Mouse (Mus musculus): Measurements from ENCODE around the gene Olfr353. TPM values are rescaled to one million over a fixed set of nuclear protein-coding genes. Genes with fewer than 3 reads are reported as not detected.

Olfr353 gene
- not detected for polyA plus RNA-seq (2017; shearing (Covaris generic))

GRCm38 (mm10) chr2:36892836-36893235 lies at the start of gene Olfr353:
TSS of gene Olfr353 (minus strand) at chr2:36892936.

GRCm38 (mm10) chr2:36936821-36937220 lies 44.1 kb upstream of the Olfr353 start, which contains the start of gene Olfr356:
TSS of gene Olfr356 (plus strand) at chr2:36937121.

GRCm38 (mm10) chr2:36928797-36929196 lies 36.1 kb upstream of the Olfr353 start, which contains the start of gene Olfr355:
TSS of gene Olfr355 (minus strand) at chr2:36928897.

GRCm38 (mm10) chr2:36905380-36905779 lies 12.6 kb upstream of the Olfr353 start, which contains the start of gene Olfr354:
TSS of gene Olfr354 (plus strand) at chr2:36905680.

GRCm38 (mm10) chr2:36868160-36868559 lies 24.6 kb downstream of the Olfr353 start, which contains the start of gene Olfr352:
TSS of gene Olfr352 (plus strand) at chr2:36868460.

GRCm38 (mm10) chr2:36862560-36862959 lies 30.2 kb downstream of the Olfr353 start, which contains the start of gene Olfr351:
TSS of gene Olfr351 (minus strand) at chr2:36862660.

GRCm38 (mm10) chr2:36846010-36846409 lies 46.7 kb downstream of the Olfr353 start, which contains the start of gene Olfr350:
TSS of gene Olfr350 (plus strand) at chr2:36846310.

Other genes starting within 250 kb of the Olfr353 start
- gene Olfr346, start 207.1 kb downstream of the Olfr353 start, polyA plus RNA-seq (2017; shearing (Covaris generic)): not detected
- gene Olfr347, start 161.0 kb downstream of the Olfr353 start, polyA plus RNA-seq (2017; shearing (Covaris generic)): not detected
- gene Olfr348, start 108.7 kb downstream of the Olfr353 start, polyA plus RNA-seq (2017; shearing (Covaris generic)): not detected
- 0.24 TPM for gene Olfr50, start 102.4 kb downstream of the Olfr353 start, polyA plus RNA-seq (2017; shearing (Covaris generic))
- not detected for gene Olfr3, start 75.9 kb downstream of the Olfr353 start, polyA plus RNA-seq (2017; shearing (Covaris generic))
- gene Olfr350, start 46.6 kb downstream of the Olfr353 start, polyA plus RNA-seq (2017; shearing (Covaris generic)): not detected
- not detected for gene Olfr351, start 30.3 kb downstream of the Olfr353 start, polyA plus RNA-seq (2017; shearing (Covaris generic))
- not detected for gene Olfr352, start 24.5 kb downstream of the Olfr353 start, polyA plus RNA-seq (2017; shearing (Covaris generic))
- gene Olfr354, start 12.7 kb upstream of the Olfr353 start, polyA plus RNA-seq (2017; shearing (Covaris generic)): not detected
- 0.20 TPM for gene Olfr355, start 36.0 kb upstream of the Olfr353 start, polyA plus RNA-seq (2017; shearing (Covaris generic))
- gene Olfr356, start 44.2 kb upstream of the Olfr353 start, polyA plus RNA-seq (2017; shearing (Covaris generic)): not detected
- not detected for gene Olfr357, start 100.9 kb upstream of the Olfr353 start, polyA plus RNA-seq (2017; shearing (Covaris generic))
- gene Olfr358, start 116.4 kb upstream of the Olfr353 start, polyA plus RNA-seq (2017; shearing (Covaris generic)): not detected
- not detected for gene Olfr360, start 172.8 kb upstream of the Olfr353 start, polyA plus RNA-seq (2017; shearing (Covaris generic))
- gene Olfr361, start 196.4 kb upstream of the Olfr353 start, polyA plus RNA-seq (2017; shearing (Covaris generic)): not detected
- gene Olfr362, start 225.0 kb upstream of the Olfr353 start, polyA plus RNA-seq (2017; shearing (Covaris generic)): not detected
- not detected for gene Olfr364-ps1, start 246.4 kb upstream of the Olfr353 start, polyA plus RNA-seq (2017; shearing (Covaris generic))

Measured in CD4-positive, CD25-positive, alpha-beta regulatory T cell, adult 9 weeks (primary cell).